Mouse (Mus musculus): ENCODE measurements around the gene 4921504E06Rik.

GRCm38 (mm10) chr2:19422226-19422625 is 131.5 kb downstream of the 4921504E06Rik start:
- TF ChIP-seq CTCF (IDR thresholded peaks at IDR 0.05; ENCODE audit: extremely low read depth, insufficient read depth, low read length) (no peak), POLR2A (IDR thresholded peaks at IDR 0.05; ENCODE audit: extremely low read depth, insufficient read depth, low read length) (no peak)

Measured in cortical plate, adult 2 months (tissue).